Mouse (Mus musculus) liver, embryonic 13.5 days (tissue): ENCODE results near the gene Gm49333. TPM values are rescaled to one million over a fixed set of nuclear protein-coding genes. Genes with fewer than 3 reads are reported as not detected.
A peak's percentile ranks its signal among the peaks of the same experiment; 100 is the strongest.

Source experiments
- ATAC-seq: fragments of 200-750 bp; cut with Nextera tagmentation; 2 replicates; pipeline ENCODE4 v1.8.0; 2017; ENCODE audit warnings: low read depth, mild to moderate bottlenecking, moderate number of reproducible peaks, moderate library complexity
- DNase-seq: peaks from one replicate; pipeline ENCODE4 v3.0.0; 2022
- H3K27ac ChIP-seq: fragments of 300-500 bp; sonication (generic); 2 replicates; pipeline ENCODE4 v1.5.1; 2015; ENCODE audit warnings: moderate library complexity, mild to moderate bottlenecking, inconsistent platforms
- H3K27me3 ChIP-seq: fragments of 300-500 bp; sonication (generic); 2 replicates; pipeline ENCODE4 v1.6.1; 2015; ENCODE audit warnings: mild to moderate bottlenecking, inconsistent platforms
- H3K36me3 ChIP-seq: fragments of 300-500 bp; sonication (generic); 2 replicates; pipeline ENCODE4 v1.6.1; 2015; ENCODE audit warnings: mild to moderate bottlenecking, inconsistent platforms
- H3K4me1 ChIP-seq: fragments of 300-500 bp; sonication (generic); replicated peaks from 2 replicates; pipeline ENCODE4 v1.6.1; 2015; ENCODE audit warnings: inconsistent platforms
- H3K4me2 ChIP-seq: fragments of 300-500 bp; sonication (generic); 2 replicates; pipeline ENCODE4 v1.6.1; 2015; ENCODE audit warnings: inconsistent platforms, mild to moderate bottlenecking, moderate library complexity
- H3K4me3 ChIP-seq: fragments of 300-500 bp; sonication (generic); replicated peaks from 2 replicates; pipeline ENCODE4 v1.5.1; 2015; ENCODE audit warnings: mild to moderate bottlenecking, inconsistent platforms
- H3K9ac ChIP-seq: fragments of 300-500 bp; sonication (generic); 2 replicates; pipeline ENCODE4 v1.6.1; 2015; ENCODE audit warnings: mild to moderate bottlenecking, inconsistent platforms
- H3K9me3 ChIP-seq: fragments of 300-500 bp; sonication (generic); replicated peaks from 2 replicates; pipeline ENCODE4 v1.6.1; 2016; ENCODE audit warnings: inconsistent platforms
- WGBS: fragments of 180-500 bp; shearing (Covaris S2); methylation state at CpG from one replicate; pipeline ENCODE4 v1.1.7; 2015; ENCODE audit not compliant: insufficient replicate concordance; 5-methylcytosine and 5-hydroxymethylcytosine counted together
- polyA plus RNA-seq: library from polyadenylated mRNA; unstranded; fragments of >200 nt; fragmentation: Nextera tagmentation; extraction: Ambion mirVana; gene quantifications from 2 replicates; pipeline ENCODE4 v1.2.1, GENCODE M21; 2015

Gene Gm49333
- polyA plus RNA-seq, 1 experiment from 2014 or later, result not detected

- ATAC-seq, result no peak
- Histone ChIP-seq H3K4me3 (no peak overlapping the region), H3K9me3 (no peaks in the 10 kb centered on the region), H3K9ac (no peak overlapping the region), H3K4me1 (peaks cover 20% of the 10 kb centered on the region), H3K4me2 (no peak overlapping the region), H3K36me3 (peaks cover 14% of the 10 kb centered on the region), H3K27me3 (peaks cover 3% of the 10 kb centered on the region; the same call in 1 of the 2 replicates), H3K27ac (no peak overlapping the region)
- WGBS, result 67% methylated on average over 5 of the region's 5 CpGs
- DNase-seq, result no peak
Observed at GRCm38 (mm10) chr16:20600511-20600910, 10.9 kb upstream of the Gm49333 start.

DNA sequence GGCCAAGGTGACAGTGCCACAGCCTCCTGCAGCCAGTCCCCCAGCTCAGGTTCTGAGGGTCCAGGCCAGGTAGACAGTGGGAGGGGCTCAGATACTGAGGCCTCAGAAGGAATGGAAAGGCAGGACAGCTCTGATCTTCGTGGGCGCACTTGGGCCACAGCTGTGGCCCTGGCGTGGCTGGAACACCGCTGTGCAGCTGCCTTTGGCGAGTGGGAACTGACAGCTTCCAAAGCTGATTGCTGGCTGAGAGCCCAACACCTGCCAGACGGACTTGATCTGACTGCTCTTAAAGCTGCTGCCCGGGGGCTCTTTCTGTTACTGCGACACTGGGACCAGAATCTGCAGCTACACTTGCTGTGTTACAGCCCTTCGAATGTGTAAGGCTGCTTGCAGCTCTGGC lies 6.7 kb upstream of the Gm49333 start:
- Histone ChIP-seq H3K9me3 (no peaks in the 10 kb centered on the region), H3K4me2 (no peak overlapping the region), H3K27ac (no peak overlapping the region), H3K27me3 (peaks cover 3% of the 10 kb centered on the region; the same call in 1 of the 2 replicates), H3K9ac (no peak overlapping the region), H3K4me1 (peaks cover 12% of the 10 kb centered on the region), H3K36me3 (peaks cover 50% of the 10 kb centered on the region), H3K4me3 (no peak overlapping the region)
- DNase-seq (no peak), ATAC-seq (no peak)
- 74% methylated on average over 9 of the region's 9 CpGs for WGBS

DNA sequence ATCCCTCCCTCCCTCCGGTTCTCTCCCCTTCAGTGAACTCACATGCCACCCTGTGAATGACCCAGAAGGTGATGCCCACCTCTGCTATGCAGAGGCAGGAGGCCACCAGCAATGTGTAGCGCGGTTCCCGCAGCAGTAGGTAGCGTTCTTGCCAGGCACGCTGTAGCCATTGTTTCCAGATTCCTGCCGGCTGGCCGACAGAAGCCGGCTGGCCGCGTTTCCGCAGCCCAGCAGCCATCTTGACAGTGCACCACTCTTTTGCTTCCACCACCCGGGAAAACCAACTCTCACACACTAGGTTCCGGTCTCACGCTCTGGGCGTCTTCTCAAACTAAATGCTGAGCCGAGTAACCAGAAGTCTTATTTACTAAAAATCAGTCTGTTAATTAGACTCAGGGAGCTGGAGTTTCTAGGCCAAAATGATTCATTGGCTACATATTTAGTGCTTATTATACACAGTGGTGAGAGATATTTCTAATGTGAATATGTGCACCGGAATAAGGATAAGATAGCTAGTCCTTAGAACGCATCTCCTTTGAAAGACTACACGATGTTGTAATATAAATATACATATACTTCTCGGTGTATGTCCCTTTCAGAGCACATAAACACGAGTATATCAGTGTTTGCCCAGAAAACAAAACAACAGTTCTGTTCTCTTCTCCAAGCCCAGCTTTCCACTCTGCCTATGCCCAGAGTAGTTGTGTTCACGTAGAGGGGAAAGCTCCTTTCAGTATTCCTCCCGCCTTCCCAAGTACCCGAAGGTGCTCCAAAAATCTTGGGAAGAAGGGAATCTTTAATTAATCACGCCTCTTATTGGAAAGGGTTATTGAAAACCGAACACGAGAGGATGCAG lies 681 bp upstream of the Gm49333 start:
- under 1% methylated on average over 28 of the region's 28 CpGs for WGBS
- Histone ChIP-seq H3K4me3 (peak overlapping the region; percentile 78), H3K9me3 (no peaks in the 10 kb centered on the region), H3K9ac (peak overlapping the region; percentile 82), H3K4me2 (peak overlapping the region; percentile 92), H3K36me3 (peaks cover 37% of the 10 kb centered on the region), H3K4me1 (peaks cover 35% of the 10 kb centered on the region), H3K27me3 (no peaks in the 10 kb centered on the region), H3K27ac (peak overlapping the region; percentile 80)
- peak; percentile 71 for DNase-seq
- ATAC-seq, result peak; percentile 45

DNA sequence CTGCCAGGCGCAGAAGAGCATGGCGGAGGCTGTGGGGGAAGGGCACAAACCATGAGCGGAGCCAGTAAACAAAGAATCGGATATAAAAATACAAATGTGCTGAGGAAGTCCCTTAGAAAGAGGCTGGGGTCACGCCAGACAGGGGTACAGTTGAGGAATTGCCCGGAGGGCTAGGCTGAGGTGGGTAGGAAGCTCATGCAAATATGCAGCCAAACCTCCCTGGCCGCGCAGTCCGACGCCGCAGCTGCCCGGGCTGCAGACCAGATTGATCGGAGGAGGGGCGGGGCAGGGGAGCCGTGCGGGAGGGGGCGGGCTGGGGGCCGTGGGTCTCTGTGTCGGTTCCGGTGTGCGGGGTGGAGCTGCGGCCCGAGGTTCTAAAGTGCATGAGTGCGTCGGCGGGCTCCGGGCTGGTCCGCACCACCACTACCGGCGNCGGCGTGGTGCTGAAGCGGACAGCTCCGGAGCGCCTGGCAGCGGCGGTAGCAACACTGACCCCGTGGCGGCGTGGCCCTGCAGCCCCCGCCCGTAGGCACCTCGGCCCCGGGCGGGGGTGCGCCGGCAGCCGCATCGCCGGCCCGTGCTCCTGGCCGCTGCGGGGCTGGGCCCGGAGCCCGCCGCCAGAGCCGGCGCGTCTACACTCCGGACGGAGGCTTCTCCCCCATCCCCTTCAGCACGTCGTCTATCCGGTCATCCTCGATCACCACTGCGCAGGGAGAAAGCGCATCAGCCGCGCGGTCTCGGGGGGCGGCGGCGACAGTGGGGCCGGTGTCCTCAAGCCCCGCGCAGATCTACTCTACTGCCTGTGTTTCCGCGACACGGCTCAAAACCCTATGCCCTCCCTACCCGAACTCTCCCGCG lies 8.4 kb downstream of the Gm49333 start:
- no peak overlapping the region for H3K27ac ChIP-seq
- WGBS, result 4% methylated on average over 69 of the region's 83 CpGs
- no peaks in the 10 kb centered on the region for H3K9me3 ChIP-seq
- peak overlapping the region; percentile 69 for H3K4me3 ChIP-seq
- ATAC-seq, result peak; percentile 25
- 0 out of 2 replicates have a peak overlapping the region, but pooled peaks have one; percentile 71 for H3K9ac ChIP-seq
- DNase-seq, result no peak
- peaks cover 35% of the 10 kb centered on the region for H3K4me1 ChIP-seq
- H3K27me3 ChIP-seq, result peaks cover 69% of the 10 kb centered on the region
- H3K36me3 ChIP-seq, result no peaks in the 10 kb centered on the region
- peak overlapping the region; percentile 95 for H3K4me2 ChIP-seq

DNA sequence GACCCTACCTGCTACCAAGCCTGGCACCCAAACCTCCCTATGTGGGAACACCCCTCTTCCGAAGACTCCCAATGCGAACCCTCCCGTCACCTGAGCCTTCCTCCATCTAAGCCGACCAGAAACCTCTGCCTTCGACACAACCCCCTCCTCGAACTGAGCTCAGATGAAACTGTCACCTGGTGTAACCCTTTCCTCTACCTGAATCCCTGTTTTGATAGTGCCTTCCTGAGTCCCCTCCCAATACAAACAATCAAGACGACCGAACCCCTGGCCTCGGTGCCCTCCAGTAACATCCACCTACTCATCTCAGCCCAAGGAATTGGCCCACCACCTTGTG lies 9.0 kb downstream of the Gm49333 start:
- no peak for DNase-seq
- Histone ChIP-seq H3K9ac (peak overlapping the region; percentile 71; the same call in 1 of the 2 replicates), H3K27ac (no peak overlapping the region), H3K4me2 (peak overlapping the region; percentile 95), H3K4me3 (peak overlapping the region; percentile 69), H3K27me3 (peaks cover 69% of the 10 kb centered on the region), H3K36me3 (no peaks in the 10 kb centered on the region), H3K9me3 (no peaks in the 10 kb centered on the region), H3K4me1 (peaks cover 35% of the 10 kb centered on the region)
- ATAC-seq, result no peak
- WGBS, result 0% methylated on average over 9 of the region's 9 CpGs

DNA sequence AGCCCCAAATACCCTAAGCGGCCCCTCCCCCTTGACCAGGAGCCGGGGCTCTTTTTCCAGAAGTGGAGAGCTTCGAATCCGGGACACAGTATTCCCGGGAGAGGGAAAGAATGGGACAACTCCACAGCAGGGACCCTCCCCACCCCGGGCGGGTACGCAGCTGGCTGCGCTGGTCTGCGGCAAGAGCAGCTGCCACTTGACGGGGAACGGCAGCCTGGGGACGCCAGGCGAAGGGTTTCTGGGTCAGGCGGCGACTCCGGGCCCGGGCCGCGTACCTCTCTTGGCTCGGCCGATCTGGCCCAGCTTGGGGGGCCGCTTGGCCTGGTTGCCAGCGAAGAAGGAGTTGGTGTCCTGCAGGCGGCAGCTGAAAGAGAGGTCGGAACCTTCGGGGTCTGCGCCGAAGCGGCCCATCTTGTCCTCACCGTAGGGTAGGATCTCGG lies 9.4 kb downstream of the Gm49333 start:
- Histone ChIP-seq H3K27me3 (peaks cover 69% of the 10 kb centered on the region), H3K9ac (peak overlapping the region; percentile 71), H3K4me1 (peaks cover 35% of the 10 kb centered on the region), H3K4me2 (peak overlapping the region; percentile 95), H3K27ac (no peak overlapping the region), H3K36me3 (no peaks in the 10 kb centered on the region), H3K9me3 (no peaks in the 10 kb centered on the region), H3K4me3 (peak overlapping the region; percentile 69)
- 1% methylated on average over 32 of the region's 32 CpGs for WGBS
- DNase-seq (no peak), ATAC-seq (no peak)

GRCm38 (mm10) chr16:20621191-20621990 lies 10.0 kb downstream of the Gm49333 start, which contains the start of gene Camk2n2:
TSS of gene Camk2n2 (minus strand) at chr16:20621287.
- no peaks in the 10 kb centered on the region for H3K36me3 ChIP-seq
- ATAC-seq, result peak; percentile 70
- 1% methylated on average over 80 of the region's 92 CpGs for WGBS
- H3K4me3 ChIP-seq, result peak within 1 kb of the TSS; percentile 69
- peak within 1 kb of the TSS; percentile 95 for H3K4me2 ChIP-seq
- H3K27ac ChIP-seq, result peak within 1 kb of the TSS; percentile 31; the same call in 1 of the 2 replicates
- peaks cover 35% of the 10 kb centered on the region for H3K4me1 ChIP-seq
- DNase-seq, result peak; percentile 50
- no peaks in the 10 kb centered on the region for H3K9me3 ChIP-seq
- H3K27me3 ChIP-seq, result peaks cover 71% of the 10 kb centered on the region
- peak within 1 kb of the TSS; percentile 71 for H3K9ac ChIP-seq

- Histone ChIP-seq H3K27ac (0 out of 2 replicates have a peak overlapping the region, but pooled peaks have one; percentile 31), H3K4me2 (peak overlapping the region; percentile 95), H3K4me1 (peaks cover 35% of the 10 kb centered on the region), H3K4me3 (peak overlapping the region; percentile 69), H3K36me3 (no peaks in the 10 kb centered on the region), H3K9me3 (no peaks in the 10 kb centered on the region), H3K27me3 (peaks cover 78% of the 10 kb centered on the region), H3K9ac (peak overlapping the region; percentile 71)
- WGBS, result under 1% methylated on average over 37 of the region's 37 CpGs
- DNase-seq (peak; percentile 31), ATAC-seq (peak; percentile 42)
Observed at GRCm38 (mm10) chr16:20621991-20622685, 10.7 kb downstream of the Gm49333 start.

DNA sequence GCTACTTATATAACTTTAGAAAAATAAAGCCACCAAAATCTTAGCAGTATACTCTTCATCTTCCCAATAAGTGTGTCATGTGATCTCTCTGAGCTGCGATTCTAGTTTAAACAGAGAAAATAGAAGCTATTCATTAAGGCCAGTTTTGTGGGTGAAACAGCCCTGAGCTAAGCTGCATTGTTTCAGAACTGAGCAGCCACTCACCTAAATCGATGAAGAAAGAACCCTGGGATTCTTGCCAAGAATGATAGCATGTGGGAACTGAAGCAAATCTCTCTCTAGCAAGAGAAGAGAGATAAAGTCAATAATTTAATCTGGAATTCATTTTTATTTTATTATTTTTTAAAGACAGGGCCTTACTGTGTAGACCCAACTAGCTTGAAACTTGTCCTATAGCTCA lies 11.8 kb downstream of the Gm49333 start:
- H3K36me3 ChIP-seq, result no peaks in the 10 kb centered on the region
- WGBS, result 63% methylated on average over 2 of the region's 2 CpGs
- peaks cover 79% of the 10 kb centered on the region for H3K27me3 ChIP-seq
- no peak overlapping the region for H3K27ac ChIP-seq
- no peak for ATAC-seq
- peaks cover 35% of the 10 kb centered on the region for H3K4me1 ChIP-seq
- H3K9ac ChIP-seq, result no peak overlapping the region
- no peak overlapping the region for H3K4me3 ChIP-seq
- H3K9me3 ChIP-seq, result no peaks in the 10 kb centered on the region
- no peak overlapping the region for H3K4me2 ChIP-seq
- no peak for DNase-seq

DNA sequence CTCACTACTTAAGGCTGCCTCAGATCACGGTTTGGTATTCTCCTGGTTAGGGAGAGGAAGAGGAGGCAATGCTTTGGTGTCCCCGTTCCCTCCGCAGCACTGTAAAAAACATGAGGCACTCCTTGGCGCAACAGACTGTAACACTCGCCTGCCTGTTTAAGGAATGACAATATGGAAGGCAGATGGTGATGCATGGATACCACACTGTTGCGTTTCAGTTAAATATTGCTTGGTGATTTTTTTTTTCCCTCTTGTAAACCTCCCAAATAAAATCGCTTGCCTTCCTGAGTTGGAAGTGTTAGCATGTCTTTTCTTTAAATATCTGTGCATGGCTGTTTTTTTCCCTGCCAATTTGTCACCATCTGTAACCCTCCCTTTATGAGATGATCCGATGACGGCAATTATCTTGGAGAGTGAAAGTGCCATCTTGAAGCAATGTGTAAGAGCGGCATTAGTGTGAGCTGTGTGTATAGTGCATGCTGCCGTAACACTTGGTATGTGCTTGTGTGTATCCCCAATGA lies 17.5 kb downstream of the Gm49333 start:
- Histone ChIP-seq H3K27ac (no peak overlapping the region), H3K4me2 (no peak overlapping the region; the same call in 1 of the 2 replicates), H3K27me3 (peaks cover 58% of the 10 kb centered on the region), H3K36me3 (no peaks in the 10 kb centered on the region), H3K9ac (no peak overlapping the region), H3K4me3 (no peak overlapping the region), H3K9me3 (no peaks in the 10 kb centered on the region), H3K4me1 (peaks cover 5% of the 10 kb centered on the region)
- ATAC-seq (no peak), DNase-seq (no peak)
- 63% methylated on average over 11 of the region's 11 CpGs for WGBS
